Mouse (Mus musculus) stomach, postnatal 0 days (tissue): Measurements from ENCODE around the gene Espnl. TPM values are rescaled to one million over a fixed set of nuclear protein-coding genes. Genes with fewer than 3 reads are reported as not detected.
A peak's percentile ranks its signal among the peaks of the same experiment; 100 is the strongest.

ENCODE experiments used
- ATAC-seq: fragments of 200-750 bp; cut with Nextera tagmentation; 2 replicates; pipeline ENCODE4 v1.8.0; 2017; ENCODE audit not compliant: low FRiP score, low TSS enrichment
- DNase-seq: peaks from one replicate; pipeline ENCODE4 v3.0.0-alpha.2; 2016; ENCODE audit warnings: low spot score
- H3K27ac ChIP-seq: fragments of 300-500 bp; sonication (generic); replicated peaks from 2 replicates; pipeline ENCODE4 v1.5.1; 2014; ENCODE audit warnings: mild to moderate bottlenecking, control low read depth
- H3K27me3 ChIP-seq: fragments of 300-500 bp; sonication (generic); 2 replicates; pipeline ENCODE4 v1.6.1; 2014; ENCODE audit warnings: low read length; ENCODE audit not compliant: control insufficient read depth, insufficient read depth
- H3K36me3 ChIP-seq: fragments of 300-500 bp; sonication (generic); 2 replicates; pipeline ENCODE4 v1.6.1; 2014; ENCODE audit warnings: low read length, mixed read lengths; ENCODE audit not compliant: control insufficient read depth, insufficient read depth
- H3K4me1 ChIP-seq: fragments of 300-500 bp; sonication (generic); replicated peaks from 2 replicates; pipeline ENCODE4 v1.6.1; 2014; ENCODE audit warnings: antibody characterized with exemption; ENCODE audit not compliant: control insufficient read depth, insufficient read depth
- H3K4me2 ChIP-seq: fragments of 300-500 bp; sonication (generic); replicated peaks from 2 replicates; pipeline ENCODE4 v1.6.1; 2014; ENCODE audit warnings: low read depth, mild to moderate bottlenecking, control low read depth, moderate library complexity
- H3K4me3 ChIP-seq: fragments of 300-500 bp; sonication (generic); 2 replicates; pipeline ENCODE4 v1.5.1; 2014; ENCODE audit warnings: low read depth, low read length, control low read depth
- H3K9ac ChIP-seq: fragments of 300-500 bp; sonication (generic); 2 replicates; pipeline ENCODE4 v1.6.1; 2014; ENCODE audit warnings: mild to moderate bottlenecking, low read length, control low read depth, mixed read lengths
- H3K9me3 ChIP-seq: fragments of 300-500 bp; sonication (generic); 2 replicates; pipeline ENCODE4 v1.6.1; 2016; ENCODE audit warnings: low read length; ENCODE audit not compliant: control insufficient read depth
- CTCF ChIP-seq: IDR thresholded peaks from 2 replicates; pipeline ENCODE4 v1.5.1; 2016; ENCODE audit warnings: antibody characterized with exemption, low read depth, mild to moderate bottlenecking, moderate library complexity
- EP300 ChIP-seq: optimal IDR thresholded peaks from 2 replicates; pipeline ENCODE3; 2016; ENCODE audit warnings: antibody characterized with exemption
- whole genome bisulfite sequencing: fragments of 180-500 bp; shearing (Covaris S2); extraction: QIAGEN DNeasy Blood & Tissue Kit; methylation state at CpG from one replicate; pipeline ENCODE4 v1.1.7; 2014; 5-methylcytosine and 5-hydroxymethylcytosine counted together
- polyA plus RNA-seq: library from polyadenylated mRNA; unstranded; fragments of >200 nt; fragmentation: Nextera tagmentation; extraction: Ambion mirVana; gene quantifications from 2 replicates; pipeline ENCODE4 v1.2.1, GENCODE M21; 2015

The Espnl gene
- polyA plus RNA-seq, 1 experiment from 2014 or later: 0.02 TPM

- 92% methylated on average over 13 of the region's 13 CpGs for WGBS
- Histone ChIP-seq H3K4me3 (no peak overlapping the region), H3K9ac (no peak overlapping the region), H3K27me3 (no peaks in the 10 kb centered on the region), H3K36me3 (peaks cover 29% of the 10 kb centered on the region), H3K27ac (no peak overlapping the region), H3K4me2 (no peak overlapping the region), H3K4me1 (no peaks in the 10 kb centered on the region), H3K9me3 (no peaks in the 10 kb centered on the region)
- no peak for TF ChIP-seq CTCF
- TF ChIP-seq EP300: no peak
- ATAC-seq: no peak
- DNase-seq: no peak
Measured at GRCm38 (mm10) chr1:91309366-91310085, 12.3 kb upstream of the Espnl start.

GRCm38 (mm10) chr1:91312273-91312672 lies 9.6 kb upstream of the Espnl start:
- no peak overlapping the region for H3K9ac ChIP-seq
- ATAC-seq (no peak), DNase-seq (no peak)
- TF ChIP-seq EP300: no peak
- TF ChIP-seq CTCF: no peak
- H3K4me3 ChIP-seq: no peak overlapping the region
- H3K4me1 ChIP-seq: no peaks in the 10 kb centered on the region
- no peak overlapping the region for H3K4me2 ChIP-seq
- no peaks in the 10 kb centered on the region for H3K27me3 ChIP-seq
- no peaks in the 10 kb centered on the region for H3K9me3 ChIP-seq
- no peak overlapping the region for H3K27ac ChIP-seq
- H3K36me3 ChIP-seq: peaks cover 16% of the 10 kb centered on the region; the same call in 1 of the 2 replicates
- 78% methylated on average over 4 of the region's 4 CpGs for WGBS

GRCm38 (mm10) chr1:91313251-91313650 lies 8.6 kb upstream of the Espnl start:
- 30% methylated on average over 5 of the region's 5 CpGs for WGBS
- no peak for DNase-seq
- H3K4me3 ChIP-seq: no peak overlapping the region

GRCm38 (mm10) chr1:91317656-91318055 lies 4.2 kb upstream of the Espnl start:
- Histone ChIP-seq H3K27ac (no peak overlapping the region), H3K4me2 (no peak overlapping the region), H3K9me3 (no peaks in the 10 kb centered on the region), H3K9ac (no peak overlapping the region), H3K36me3 (no peaks in the 10 kb centered on the region), H3K27me3 (no peaks in the 10 kb centered on the region), H3K4me3 (no peak overlapping the region), H3K4me1 (no peaks in the 10 kb centered on the region)
- 81% methylated on average over 6 of the region's 6 CpGs for WGBS
- DNase-seq (no peak), ATAC-seq (no peak)
- TF ChIP-seq CTCF (no peak), EP300 (no peak)

More at GRCm38 (mm10) chr1:91313251-91313650, 8.6 kb upstream of the Espnl start:
- peak; percentile 65; the same call in 1 of the 2 replicates for ATAC-seq
- Histone ChIP-seq H3K9ac (no peak overlapping the region), H3K4me2 (no peak overlapping the region), H3K27me3 (no peaks in the 10 kb centered on the region), H3K36me3 (peaks cover 16% of the 10 kb centered on the region; the same call in 1 of the 2 replicates), H3K9me3 (no peaks in the 10 kb centered on the region), H3K27ac (peak overlapping the region; percentile 71), H3K4me1 (no peaks in the 10 kb centered on the region)
- no peak for TF ChIP-seq CTCF
- no peak for TF ChIP-seq EP300

GRCm38 (mm10) chr1:91324646-91325045 lies 2.8 kb downstream of the Espnl start:
- no peaks in the 10 kb centered on the region for H3K36me3 ChIP-seq
- TF ChIP-seq EP300 (no peak), CTCF (no peak)
- no peak overlapping the region for H3K4me2 ChIP-seq
- H3K4me3 ChIP-seq: no peak overlapping the region
- no peak overlapping the region for H3K27ac ChIP-seq
- 65% methylated on average over 2 of the region's 2 CpGs for WGBS
- H3K9ac ChIP-seq: no peak overlapping the region
- H3K9me3 ChIP-seq: no peaks in the 10 kb centered on the region
- ATAC-seq (no peak), DNase-seq (no peak)
- no peaks in the 10 kb centered on the region for H3K27me3 ChIP-seq
- H3K4me1 ChIP-seq: no peaks in the 10 kb centered on the region

GRCm38 (mm10) chr1:91325488-91326042 lies 3.7 kb downstream of the Espnl start:
- Histone ChIP-seq H3K27me3 (no peaks in the 10 kb centered on the region), H3K9ac (no peak overlapping the region), H3K4me3 (no peak overlapping the region), H3K27ac (no peak overlapping the region), H3K4me2 (no peak overlapping the region), H3K36me3 (no peaks in the 10 kb centered on the region), H3K4me1 (no peaks in the 10 kb centered on the region), H3K9me3 (no peaks in the 10 kb centered on the region)
- DNase-seq (no peak), ATAC-seq (no peak)
- WGBS: 73% methylated on average over 4 of the region's 4 CpGs
- TF ChIP-seq EP300 (no peak), CTCF (no peak)
